Mouse (Mus musculus): ENCODE measurements around the gene Gm5127.

Gene Gm5127

DNA sequence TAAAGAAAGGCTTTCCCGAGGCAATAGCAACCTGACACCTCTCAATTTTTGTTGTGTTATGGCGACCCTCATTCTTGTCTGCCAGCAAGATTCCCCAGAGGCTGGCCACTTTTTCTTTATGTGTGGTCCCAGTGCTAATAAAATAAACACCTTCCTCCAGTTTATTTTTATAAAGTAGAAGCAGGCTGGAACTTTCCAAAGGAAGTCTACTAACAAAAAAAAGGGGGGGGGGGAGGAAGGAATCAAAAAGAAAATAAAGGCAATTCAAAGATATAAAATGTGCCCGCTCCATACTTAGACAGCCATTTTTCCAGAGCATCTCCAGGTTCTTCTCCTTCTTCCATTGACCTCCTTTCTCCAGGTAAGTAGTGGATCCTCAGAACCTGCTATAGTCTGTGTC is at the start of gene Gm5127:
TSS of gene Gm5127 (plus strand) at position 301 of the 400 bp plus-strand sequence.
- DNase-seq (ENCODE audit: low spot score in 2 of 2), result no peak

DNA sequence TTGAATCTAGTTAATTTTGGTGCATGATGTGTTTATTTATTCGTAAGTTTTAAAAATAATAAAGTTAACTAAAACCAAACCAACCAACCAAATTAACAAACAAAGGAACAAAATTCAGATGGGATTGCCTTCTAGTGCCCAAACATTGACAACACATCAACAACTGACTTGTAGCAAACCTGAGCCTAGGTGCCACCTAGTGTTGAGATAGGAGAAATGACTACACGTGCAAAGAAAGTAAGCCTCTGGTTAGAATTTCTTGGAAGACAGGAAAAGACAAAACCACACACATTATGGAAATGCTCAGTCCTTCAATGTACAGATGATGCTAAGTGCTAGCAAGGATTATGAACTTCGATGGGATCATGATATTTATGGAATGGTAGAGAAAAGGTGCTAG is 46.6 kb upstream of the Gm5127 start:
- DNase-seq (ENCODE audit: low spot score in 2 of 2), result no peak

DNA sequence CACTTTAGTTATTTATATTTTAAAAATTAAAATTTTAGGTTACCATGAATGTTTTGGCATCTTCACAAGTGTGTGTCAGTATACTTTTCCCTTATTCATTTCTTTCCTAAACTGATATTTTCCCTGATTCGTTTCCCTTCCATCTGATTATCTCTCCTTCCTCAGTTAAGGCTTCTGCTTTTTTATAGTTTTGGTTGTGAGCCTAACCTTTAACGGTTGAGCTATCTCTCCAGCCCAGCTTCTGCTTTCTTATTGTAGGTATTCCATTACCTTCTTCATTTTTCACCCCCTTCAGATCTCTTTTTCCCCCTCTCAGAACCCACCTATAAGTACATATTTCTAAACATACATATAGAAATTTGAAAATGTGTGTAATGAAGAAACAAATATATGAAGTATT is 27.5 kb upstream of the Gm5127 start:
- DNase-seq (ENCODE audit: low spot score in 2 of 2), result no peak

DNA sequence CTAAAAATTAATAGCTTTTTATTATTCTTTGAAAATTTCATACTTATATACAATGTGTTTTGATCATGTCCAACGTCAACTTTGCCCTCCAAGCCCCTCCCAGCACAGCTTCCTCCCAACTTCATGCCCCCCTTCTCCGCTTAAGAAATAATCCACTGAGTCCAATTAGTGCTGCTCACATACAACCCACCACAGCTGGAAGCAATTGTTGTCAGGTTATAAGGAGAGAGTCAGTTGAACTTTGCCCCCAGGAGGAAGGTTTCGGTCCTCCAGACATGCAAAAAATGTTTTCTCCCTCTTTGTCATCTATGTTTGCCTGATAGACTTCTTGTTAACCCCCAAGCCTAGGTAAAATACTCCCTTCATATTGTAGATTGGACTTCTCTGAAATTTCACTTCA is 4.0 kb upstream of the Gm5127 start:
- no peak for DNase-seq (ENCODE audit: low spot score in 2 of 2)

DNA sequence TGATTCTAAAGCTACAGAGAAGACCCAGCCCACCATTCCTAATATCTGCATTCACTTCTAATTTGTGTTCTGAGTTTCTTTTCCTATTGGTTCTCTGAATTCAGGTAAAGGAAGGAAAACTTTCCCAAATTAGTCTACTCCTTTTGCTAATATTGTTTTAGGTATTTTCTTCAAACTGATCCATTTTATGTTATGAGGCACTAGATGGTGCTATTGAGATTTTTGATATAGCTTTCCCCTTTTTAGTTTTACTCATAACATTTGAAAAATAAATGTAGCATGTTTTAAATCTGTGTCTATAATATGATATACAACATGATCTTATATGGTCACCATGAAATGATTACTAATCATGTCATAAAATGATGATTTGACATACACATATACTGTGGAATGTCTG is 2.6 kb upstream of the Gm5127 start:
- DNase-seq (ENCODE audit: low spot score in 2 of 2), result no peak

DNA sequence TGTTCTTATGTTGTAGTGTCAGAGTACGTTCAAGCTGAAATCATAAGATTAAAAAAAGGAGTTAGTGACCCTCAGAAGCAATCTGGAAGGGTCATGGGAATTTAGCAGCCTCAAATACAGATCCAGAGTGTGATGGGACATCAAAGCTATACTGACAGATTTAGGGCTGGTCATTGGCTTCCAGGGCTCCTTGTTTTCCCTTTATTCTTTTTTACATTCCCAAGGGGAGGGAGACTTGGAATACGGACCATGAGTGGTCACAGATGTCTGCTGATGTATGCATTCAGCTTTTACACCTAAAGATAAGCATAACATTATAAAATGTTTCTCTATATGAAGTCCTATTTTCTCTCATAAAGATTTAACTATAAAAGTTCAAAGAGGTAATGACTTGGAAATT is 789 bp upstream of the Gm5127 start:
- DNase-seq (ENCODE audit: low spot score in 2 of 2), result no peak

DNA sequence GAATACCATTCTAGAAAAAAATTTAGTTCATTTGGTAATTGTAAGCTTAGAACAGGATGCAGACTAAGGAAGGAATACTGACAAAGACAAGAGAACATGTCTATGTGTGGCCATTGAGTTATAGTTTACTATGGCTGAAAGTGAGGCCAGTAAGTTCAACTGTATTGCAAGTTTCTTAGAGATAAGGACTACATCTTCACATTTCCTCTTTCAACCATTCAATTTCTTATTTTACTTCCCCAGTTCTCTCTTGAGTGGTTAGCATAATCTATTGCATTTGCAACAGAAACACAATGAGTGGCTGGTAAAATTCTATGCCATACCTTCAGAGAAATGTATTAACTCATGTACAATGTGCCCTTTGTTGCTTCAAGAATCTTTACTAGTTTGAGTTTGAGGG is 10.9 kb downstream of the Gm5127 start:
- no peak for DNase-seq (ENCODE audit: low spot score in 2 of 2)

DNA sequence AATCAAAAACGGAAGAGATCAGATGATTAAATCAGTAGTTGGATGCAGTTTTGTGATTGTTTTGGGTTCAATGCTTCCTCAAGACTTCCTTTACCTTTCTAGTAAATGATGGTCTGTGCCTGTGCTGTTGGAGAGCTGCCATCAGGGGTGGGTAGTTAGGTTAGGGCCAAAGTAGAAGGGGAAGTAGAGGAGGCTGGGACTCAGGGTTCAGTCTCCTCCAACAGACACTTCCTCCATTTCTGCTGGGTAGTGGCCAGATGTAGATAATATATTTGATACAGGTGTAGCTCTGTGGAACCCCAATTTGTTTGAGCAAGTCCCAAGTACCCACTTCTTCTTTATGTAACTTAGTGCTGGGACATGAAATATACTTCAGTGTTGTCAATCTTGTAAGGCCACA is 12.9 kb downstream of the Gm5127 start:
- DNase-seq (ENCODE audit: low spot score in 2 of 2), result no peak

DNA sequence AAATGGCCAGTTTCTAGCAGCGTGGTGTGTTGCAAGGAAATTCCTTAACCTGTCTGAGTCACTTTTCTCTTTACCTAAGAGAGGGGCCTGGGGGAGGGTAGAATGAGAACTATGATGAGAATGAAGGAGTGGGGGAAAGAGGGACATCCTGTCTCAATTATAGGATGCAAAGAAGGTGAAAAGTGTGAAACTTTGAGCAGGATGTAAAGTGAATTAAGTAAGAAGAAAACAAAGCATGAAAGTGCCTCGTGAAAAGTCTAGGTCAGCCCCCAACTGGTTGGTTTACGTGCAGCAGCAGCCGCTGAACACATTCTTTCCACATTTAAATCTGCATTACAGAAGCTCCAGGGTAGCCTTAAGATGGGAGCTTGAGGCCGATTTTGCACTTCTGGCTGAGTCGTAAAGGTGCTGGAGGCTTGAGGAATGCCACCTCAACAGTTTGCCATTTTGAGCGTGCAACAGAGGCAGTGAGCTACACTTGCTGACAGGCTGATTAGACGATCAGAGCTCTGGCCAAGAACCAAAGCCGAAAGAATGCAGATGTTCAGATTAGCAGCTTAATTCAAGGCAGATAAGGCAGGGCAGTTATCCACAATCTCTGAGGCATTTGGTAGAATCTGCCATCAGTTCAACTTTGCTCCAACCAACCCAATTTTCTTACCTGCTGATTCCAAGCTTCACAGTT is 19.7 kb downstream of the Gm5127 start:
- no peak for DNase-seq (ENCODE audit: low spot score in 2 of 2)

DNA sequence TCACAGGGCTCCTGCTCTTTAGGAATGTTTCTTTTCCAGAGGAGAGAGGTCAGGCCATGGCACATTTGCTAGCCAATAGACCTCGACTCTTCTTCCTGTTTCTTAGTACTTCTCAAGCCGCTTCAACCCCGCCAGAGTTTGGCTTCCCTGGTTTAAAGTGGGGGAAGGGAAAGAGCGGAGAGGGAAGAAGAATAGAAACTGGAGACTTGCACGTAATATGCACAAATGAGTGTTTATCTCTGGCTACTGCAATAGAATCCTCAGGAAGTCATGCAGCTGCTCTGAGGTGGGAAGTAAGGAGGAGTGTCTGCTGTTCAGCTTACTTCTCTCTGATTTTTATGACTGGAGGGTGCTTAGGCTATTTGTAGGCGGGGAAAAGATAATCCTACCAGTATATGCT is 20.4 kb downstream of the Gm5127 start, which contains the start of gene Cysltr1:
TSS of gene Cysltr1 (minus strand) at position 294 of the 400 bp plus-strand sequence.
- no peak for DNase-seq (ENCODE audit: low spot score in 2 of 2)

DNA sequence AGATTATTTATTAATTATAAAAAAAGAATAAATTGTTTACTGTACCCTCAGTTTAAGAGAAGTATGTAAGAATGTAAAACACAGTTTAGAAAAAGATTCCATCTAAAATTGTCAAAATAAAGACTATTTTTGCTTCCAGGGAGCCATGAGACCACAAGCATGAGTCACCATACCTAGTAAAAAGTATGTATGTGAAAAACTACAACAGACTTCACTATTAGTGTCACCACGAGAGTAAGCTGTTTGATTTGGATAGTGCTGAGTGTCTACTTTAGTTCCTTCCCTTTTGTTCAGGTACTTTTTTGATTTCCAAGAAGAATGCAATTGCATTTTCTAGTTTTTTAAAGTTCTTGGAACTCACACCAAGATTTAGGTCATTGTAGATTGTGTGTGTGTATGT is 39.5 kb downstream of the Gm5127 start:
- DNase-seq (ENCODE audit: low spot score in 2 of 2), result no peak

DNA sequence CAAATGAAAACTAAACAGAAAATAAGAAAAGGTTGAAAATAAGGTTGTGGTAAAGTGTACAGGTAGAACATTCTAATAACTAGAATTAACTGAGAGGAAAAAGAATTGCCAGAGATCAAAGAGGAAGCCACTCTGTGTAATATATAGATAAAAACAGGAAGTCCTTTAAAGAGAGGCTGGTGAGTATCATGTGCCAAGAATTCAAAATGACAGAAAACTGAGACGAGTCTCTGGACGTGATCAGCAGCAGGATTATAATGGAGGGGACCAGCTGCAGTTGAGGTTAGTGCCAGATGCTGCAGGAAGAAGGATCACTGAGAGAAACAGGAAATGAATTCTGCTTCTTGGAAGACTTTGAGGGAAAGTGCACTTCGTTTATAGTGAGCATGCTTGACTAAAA is 40.7 kb downstream of the Gm5127 start:
- no peak for DNase-seq (ENCODE audit: low spot score in 2 of 2)

DNA sequence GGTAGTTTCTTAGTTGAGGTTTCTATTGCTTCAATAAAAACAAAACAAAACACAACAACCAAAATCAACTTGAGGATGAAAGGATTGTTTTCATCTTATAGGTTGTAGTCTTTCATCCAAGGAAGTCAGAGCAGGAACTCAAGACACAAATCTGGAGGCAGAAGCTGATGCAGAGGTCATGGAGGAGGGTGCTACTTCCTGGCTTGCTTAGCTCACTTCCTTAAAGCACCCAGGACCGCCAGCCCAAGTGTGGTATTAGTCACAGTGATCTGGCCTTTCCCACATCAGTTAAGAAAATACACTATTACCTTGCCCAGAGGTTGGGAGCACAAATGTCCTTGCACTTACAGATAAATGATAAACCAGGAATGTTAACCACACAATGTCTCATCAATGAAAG is 45.5 kb downstream of the Gm5127 start:
- no peak for DNase-seq (ENCODE audit: low spot score in 2 of 2)

DNA sequence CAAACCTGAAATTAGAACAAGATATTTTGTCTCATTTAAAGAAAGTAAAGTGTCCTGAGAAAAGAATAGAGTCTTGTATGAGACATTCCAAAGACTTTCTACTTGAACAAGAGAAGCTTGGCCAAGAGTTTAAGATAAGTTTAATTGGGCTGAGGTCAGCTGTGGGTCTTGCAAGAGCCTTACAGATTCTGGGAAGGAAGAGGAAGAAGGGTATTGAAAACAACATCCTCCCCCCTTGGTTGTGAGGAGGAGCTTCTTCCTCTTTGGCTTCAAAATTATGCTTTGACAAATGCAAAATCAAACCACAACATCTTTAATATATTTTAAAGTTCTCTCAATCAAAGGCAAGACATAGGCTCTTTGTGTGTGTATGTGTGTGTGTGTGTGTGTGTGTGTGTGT is 50.6 kb downstream of the Gm5127 start:
- no peak for DNase-seq (ENCODE audit: low spot score in 2 of 2)

DNA sequence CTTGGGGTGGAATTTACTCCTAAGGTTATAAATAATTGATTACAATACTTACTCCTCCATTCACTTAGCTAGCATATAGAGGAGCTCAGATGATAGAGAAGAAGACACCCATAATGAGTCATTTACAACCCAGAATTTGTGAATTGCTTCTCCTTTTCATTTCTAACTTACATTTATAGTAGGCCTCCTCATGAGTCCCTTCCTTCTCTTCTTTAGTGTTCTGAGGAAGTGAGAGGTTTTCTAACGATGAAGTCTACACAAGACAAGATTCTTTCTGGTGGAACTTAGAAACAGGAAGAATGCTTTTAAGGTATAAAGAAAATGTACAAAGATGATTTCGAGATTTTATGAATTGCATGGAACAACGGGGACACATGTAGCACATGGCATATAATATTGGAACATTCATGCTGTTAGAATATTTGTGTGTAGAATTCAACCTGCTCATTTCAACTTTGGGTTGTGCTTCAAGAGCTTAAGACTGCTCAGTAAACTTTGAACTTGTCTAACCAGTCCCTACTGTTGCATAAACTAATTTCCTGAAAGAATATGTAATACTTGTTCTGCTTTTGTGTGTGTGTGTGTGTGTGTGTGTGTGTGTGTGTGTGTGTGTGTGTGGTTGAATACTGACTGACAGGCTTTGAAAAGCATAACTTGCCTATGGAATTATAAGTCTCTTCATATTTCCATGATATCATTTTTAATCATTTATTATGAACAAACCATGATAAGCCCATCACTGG is 52.0 kb downstream of the Gm5127 start:
- no peak for DNase-seq (ENCODE audit: low spot score in 2 of 2)

DNA sequence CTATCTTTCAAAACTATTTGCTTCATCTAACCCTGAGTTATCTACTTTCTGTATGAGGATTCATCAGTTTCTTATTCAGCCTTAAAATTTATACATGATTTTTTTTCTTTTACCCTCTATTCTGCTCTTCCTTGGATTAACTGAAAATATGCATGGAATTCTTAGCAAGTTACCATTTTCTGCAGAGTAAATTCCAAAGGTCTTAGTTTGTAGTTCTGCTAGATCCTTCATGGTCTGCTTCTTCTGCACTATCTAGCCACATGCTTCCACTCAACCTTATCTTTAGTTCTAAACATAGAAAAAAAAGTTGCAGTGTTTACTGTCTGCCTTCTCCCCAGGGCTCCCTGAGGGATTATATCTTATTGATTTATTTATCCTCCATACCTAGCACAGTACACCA is 79.1 kb downstream of the Gm5127 start:
- no peak for DNase-seq (ENCODE audit: low spot score in 2 of 2)

DNA sequence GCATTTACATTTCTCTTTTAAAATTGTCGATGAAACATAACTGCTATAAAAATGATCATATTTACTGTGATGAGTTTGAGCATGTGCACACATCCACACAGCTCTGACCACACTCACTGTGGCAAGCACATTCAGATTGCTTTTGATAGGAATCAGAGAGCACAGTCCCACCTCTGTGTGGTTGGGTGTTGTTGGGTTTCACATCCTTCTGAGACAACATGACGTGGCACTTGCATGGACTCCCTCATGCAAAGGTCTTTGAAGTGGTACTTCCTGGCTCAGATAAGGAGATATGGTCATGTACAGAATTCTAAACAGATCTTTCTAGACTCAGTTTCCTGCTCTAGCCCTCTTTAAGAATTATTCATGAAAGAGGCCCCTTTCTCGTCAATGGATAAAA is 121.6 kb downstream of the Gm5127 start:
- DNase-seq (ENCODE audit: low spot score in 2 of 2), result no peak

DNA sequence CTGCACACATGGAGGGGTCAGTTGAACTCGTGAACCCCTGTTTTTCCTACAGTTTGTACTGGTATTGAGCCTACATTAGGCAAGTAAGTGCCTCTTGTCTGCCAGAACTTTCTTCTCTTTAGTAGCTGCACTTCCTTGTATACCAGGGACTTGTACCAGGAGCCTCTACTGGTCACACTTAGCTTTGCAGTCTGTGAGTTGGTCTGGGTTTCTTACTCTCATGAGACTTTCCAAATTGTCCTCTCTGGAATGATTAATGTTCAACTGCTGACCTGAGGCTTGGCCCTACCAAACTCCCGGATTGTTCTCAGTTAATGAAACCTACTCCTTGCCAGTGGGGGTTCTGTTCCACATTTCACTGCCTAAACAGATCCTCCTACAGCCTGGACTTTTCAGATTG is 134.2 kb downstream of the Gm5127 start:
- no peak for DNase-seq (ENCODE audit: low spot score in 2 of 2)

DNA sequence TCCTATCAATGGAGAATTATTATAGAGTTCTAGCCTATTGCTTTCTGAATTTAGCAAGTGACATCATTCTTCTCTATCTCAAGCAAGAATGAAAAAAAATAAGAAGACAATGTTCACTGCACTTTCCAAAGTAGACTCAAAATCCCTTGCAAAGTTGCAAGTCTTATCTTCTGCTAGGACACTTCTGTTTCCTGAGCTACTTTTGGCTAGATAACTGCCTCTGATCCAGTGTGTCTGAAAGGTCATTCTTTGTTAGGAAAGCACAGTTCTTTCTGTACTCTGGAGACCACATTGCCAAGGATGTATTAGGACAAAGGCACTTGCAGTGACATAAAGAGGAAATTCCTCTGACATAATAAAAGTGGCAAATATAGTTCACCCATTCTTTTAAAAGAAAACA is 159.3 kb downstream of the Gm5127 start:
- DNase-seq (ENCODE audit: low spot score in 2 of 2), result no peak

DNA sequence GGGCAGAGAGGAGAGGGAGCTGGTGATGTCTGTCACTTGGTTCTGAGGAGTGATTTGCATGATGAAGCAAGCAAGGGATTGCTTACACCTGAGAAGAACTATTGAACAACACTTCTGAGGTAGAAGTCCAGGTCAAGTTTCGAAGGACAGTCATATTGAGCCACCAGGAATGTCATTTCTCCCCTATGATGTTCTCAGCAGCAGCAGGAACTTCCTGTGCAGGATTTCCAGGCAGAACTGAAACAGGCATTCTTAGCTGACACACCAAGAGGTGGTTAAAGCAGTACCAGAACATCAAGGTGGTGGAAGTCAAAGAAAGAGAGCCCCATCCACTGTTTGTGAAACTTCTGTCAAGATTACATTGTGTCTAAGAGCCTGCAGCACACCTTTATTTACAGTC is 172.3 kb downstream of the Gm5127 start:
- DNase-seq (ENCODE audit: low spot score in 2 of 2), result no peak
